Mouse (Mus musculus): ENCODE measurements around the gene Selenoh. TPM values are rescaled to one million over a fixed set of nuclear protein-coding genes. Genes with fewer than 3 reads are reported as not detected.

Selenoh gene
- total and polyA plus RNA-seq, 3 experiments, result 51.5 to 384 (median 160) TPM

DNA sequence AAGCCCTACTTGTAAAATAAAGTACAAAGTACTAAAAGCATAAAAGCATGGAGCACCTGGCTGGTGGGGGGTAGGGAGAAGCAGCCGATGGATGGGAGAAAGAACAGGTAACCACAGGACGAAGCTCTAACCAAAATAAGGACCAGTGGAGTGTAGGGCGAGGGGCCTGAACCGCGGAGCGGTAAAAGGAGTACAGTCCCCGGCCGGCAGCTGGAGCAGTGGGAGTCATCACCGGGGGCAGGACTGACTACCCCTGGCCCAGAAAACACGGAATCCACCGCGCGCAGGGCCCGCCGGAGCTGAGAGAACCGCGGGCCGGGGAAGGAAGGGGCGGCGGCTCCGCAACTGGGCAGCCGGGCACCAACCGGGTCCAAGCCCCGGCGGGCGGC lies 43.8 kb upstream of the Selenoh start:
- DNase-seq (ENCODE audit: low spot score), result no peak

DNA sequence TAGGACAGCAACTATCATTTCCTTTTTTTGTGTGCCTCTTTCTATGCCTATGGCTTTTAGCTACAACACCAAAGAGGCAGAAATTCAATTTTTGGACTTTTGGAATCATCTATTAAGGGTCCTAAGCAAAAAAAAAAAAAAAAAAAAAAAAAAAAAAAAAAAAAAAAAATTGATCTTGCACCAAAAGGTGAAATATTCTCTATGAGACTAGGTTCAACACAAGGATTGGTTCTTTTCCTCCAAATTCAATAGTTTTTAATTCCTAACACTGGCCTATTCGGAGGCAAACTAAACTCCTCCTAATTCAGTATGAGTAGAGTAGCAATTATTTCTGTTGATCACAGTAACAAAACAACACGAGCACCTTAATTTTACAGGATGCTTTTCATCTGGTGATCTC lies 41.3 kb upstream of the Selenoh start:
- Histone ChIP-seq H3K27me3 (ENCODE audit: insufficient read depth, low read length) (no peaks in the 10 kb centered on the region), H3K36me3 (replicated peaks) (peaks cover 51% of the 10 kb centered on the region), H3K9me3 (replicated peaks) (no peaks in the 10 kb centered on the region), H3K4me1 (ENCODE audit: insufficient read depth, low read depth, low read length) (peaks cover 29% of the 10 kb centered on the region), H3K4me3 (ENCODE audit: low read depth, low read length) (no peak overlapping the region)
- no peak for DNase-seq (ENCODE audit: low spot score)
- ATAC-seq (ENCODE audit: extremely low read depth, insufficient number of reproducible peaks, low FRiP score, poor library complexity, severe bottlenecking), result no peak
- no peak for TF ChIP-seq CTCF (IDR thresholded peaks at IDR 0.05; ENCODE audit: low read depth, low read length)
- TF ChIP-seq TAL1 (conservative IDR thresholded peaks at IDR 0.05; ENCODE audit: low read depth, low read length), result no peak
- no peak for TF ChIP-seq POLR2AphosphoS5 (IDR thresholded peaks at IDR 0.05; ENCODE audit: insufficient replicate concordance, low read depth, low read length)
- no peak for TF ChIP-seq GATA2 (IDR thresholded peaks at IDR 0.05; ENCODE audit: borderline replicate concordance, low read depth, low read length)
- no peak for TF ChIP-seq GATA1 (IDR thresholded peaks at IDR 0.05; ENCODE audit: borderline replicate concordance, low read length)

More for the DNA sequence above, 43.8 kb upstream of the Selenoh start:
- no peaks in the 10 kb centered on the region for H3K9me3 ChIP-seq (replicated peaks)
- peak overlapping the region; percentile 90 for H3K4me3 ChIP-seq (ENCODE audit: low read depth, low read length)
- peaks cover 26% of the 10 kb centered on the region for H3K36me3 ChIP-seq (replicated peaks)
- no peak for ATAC-seq (ENCODE audit: extremely low read depth, insufficient number of reproducible peaks, low FRiP score, poor library complexity, severe bottlenecking)
- TF ChIP-seq GATA1 (IDR thresholded peaks at IDR 0.05; ENCODE audit: borderline replicate concordance, low read length) (no peak), POLR2AphosphoS5 (IDR thresholded peaks at IDR 0.05; ENCODE audit: insufficient replicate concordance, low read depth, low read length) (no peak), CTCF (IDR thresholded peaks at IDR 0.05; ENCODE audit: low read depth, low read length) (no peak), GATA2 (IDR thresholded peaks at IDR 0.05; ENCODE audit: borderline replicate concordance, low read depth, low read length) (no peak), TAL1 (conservative IDR thresholded peaks at IDR 0.05; ENCODE audit: low read depth, low read length) (no peak)
- H3K27me3 ChIP-seq (ENCODE audit: insufficient read depth, low read length), result no peaks in the 10 kb centered on the region
- H3K4me1 ChIP-seq (ENCODE audit: insufficient read depth, low read depth, low read length), result peaks cover 36% of the 10 kb centered on the region

DNA sequence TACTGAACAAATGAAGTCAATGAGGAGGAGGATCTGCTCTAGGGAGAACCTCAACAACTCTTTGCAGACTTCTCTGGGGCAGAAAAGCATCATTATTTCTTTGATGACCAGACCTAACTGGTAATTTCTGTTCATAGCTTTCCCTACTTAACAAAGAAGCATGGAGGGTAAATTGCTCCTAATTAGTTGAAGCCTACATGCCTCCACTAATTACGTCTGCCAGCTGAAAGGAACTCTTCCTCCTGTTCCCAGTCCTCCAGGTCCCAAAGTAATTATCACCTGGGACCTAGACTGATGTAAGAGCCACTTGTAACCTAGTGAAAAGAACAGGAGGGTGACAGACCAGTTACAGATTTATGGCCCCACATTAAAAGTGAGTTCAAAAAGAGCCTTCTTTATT lies 37.0 kb upstream of the Selenoh start:
- TF ChIP-seq GATA1 (IDR thresholded peaks at IDR 0.05; ENCODE audit: borderline replicate concordance, low read length) (no peak), GATA2 (IDR thresholded peaks at IDR 0.05; ENCODE audit: borderline replicate concordance, low read depth, low read length) (no peak), TAL1 (conservative IDR thresholded peaks at IDR 0.05; ENCODE audit: low read depth, low read length) (no peak), CTCF (IDR thresholded peaks at IDR 0.05; ENCODE audit: low read depth, low read length) (no peak), POLR2AphosphoS5 (IDR thresholded peaks at IDR 0.05; ENCODE audit: insufficient replicate concordance, low read depth, low read length) (no peak)
- Histone ChIP-seq H3K27me3 (ENCODE audit: insufficient read depth, low read length) (no peaks in the 10 kb centered on the region), H3K36me3 (replicated peaks) (peaks cover 85% of the 10 kb centered on the region), H3K9me3 (replicated peaks) (no peaks in the 10 kb centered on the region), H3K4me1 (ENCODE audit: insufficient read depth, low read depth, low read length) (peaks cover 23% of the 10 kb centered on the region), H3K4me3 (ENCODE audit: low read depth, low read length) (no peak overlapping the region)
- ATAC-seq (ENCODE audit: extremely low read depth, insufficient number of reproducible peaks, low FRiP score, poor library complexity, severe bottlenecking) (no peak), DNase-seq (ENCODE audit: low spot score) (no peak)

DNA sequence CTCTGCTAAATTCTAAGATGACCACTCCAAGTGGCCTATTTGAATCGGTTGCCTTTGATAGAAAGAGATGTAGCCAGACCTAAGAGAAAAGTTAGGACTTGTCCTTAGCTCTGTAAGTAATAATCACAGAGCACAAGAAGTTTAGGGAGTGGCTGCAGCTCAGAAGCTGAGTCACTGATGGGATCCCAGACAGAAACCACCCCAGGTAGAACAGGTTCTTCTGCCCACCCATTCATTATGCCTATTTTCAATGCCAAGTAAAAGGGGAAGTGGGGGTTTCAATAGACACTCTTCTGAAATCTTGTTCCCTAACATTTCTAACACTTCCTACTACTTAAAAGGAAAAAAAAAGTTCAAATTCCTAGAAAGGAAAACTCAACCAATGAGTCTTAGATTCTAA lies 34.7 kb upstream of the Selenoh start:
- no peaks in the 10 kb centered on the region for H3K9me3 ChIP-seq (replicated peaks)
- H3K36me3 ChIP-seq (replicated peaks), result peaks cover 89% of the 10 kb centered on the region
- H3K4me3 ChIP-seq (ENCODE audit: low read depth, low read length), result no peak overlapping the region
- no peaks in the 10 kb centered on the region for H3K27me3 ChIP-seq (ENCODE audit: insufficient read depth, low read length)
- ATAC-seq (ENCODE audit: extremely low read depth, insufficient number of reproducible peaks, low FRiP score, poor library complexity, severe bottlenecking) (no peak), DNase-seq (ENCODE audit: low spot score) (no peak)
- TF ChIP-seq POLR2AphosphoS5 (IDR thresholded peaks at IDR 0.05; ENCODE audit: insufficient replicate concordance, low read depth, low read length), result no peak
- H3K4me1 ChIP-seq (ENCODE audit: insufficient read depth, low read depth, low read length), result peaks cover 19% of the 10 kb centered on the region

DNA sequence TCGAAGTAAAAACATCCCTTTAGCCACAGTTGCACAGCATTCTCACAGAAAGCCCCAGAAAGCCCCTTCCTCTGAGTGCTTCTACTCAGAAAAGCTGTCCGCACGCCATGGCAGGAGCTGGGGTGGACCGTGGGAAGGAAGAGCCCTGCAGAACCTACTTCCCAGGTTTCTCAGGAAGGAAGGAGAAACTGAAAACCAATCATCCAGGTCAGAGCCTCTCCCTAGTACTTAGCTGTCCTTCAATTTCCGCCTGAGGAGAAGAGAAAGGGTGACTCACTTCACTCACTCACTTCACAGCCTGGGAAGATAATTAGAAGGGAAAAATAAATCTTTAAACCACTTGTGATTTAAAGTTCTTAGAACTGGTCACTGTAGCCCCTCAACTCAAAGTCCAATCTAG lies 33.8 kb upstream of the Selenoh start:
- Histone ChIP-seq H3K27me3 (ENCODE audit: insufficient read depth, low read length) (no peaks in the 10 kb centered on the region), H3K36me3 (replicated peaks) (peaks cover 87% of the 10 kb centered on the region), H3K4me1 (ENCODE audit: insufficient read depth, low read depth, low read length) (peaks cover 16% of the 10 kb centered on the region), H3K4me3 (ENCODE audit: low read depth, low read length) (no peak overlapping the region), H3K9me3 (replicated peaks) (no peaks in the 10 kb centered on the region)
- ATAC-seq (ENCODE audit: extremely low read depth, insufficient number of reproducible peaks, low FRiP score, poor library complexity, severe bottlenecking), result no peak
- TF ChIP-seq GATA1 (IDR thresholded peaks at IDR 0.05; ENCODE audit: borderline replicate concordance, low read length) (no peak), POLR2AphosphoS5 (IDR thresholded peaks at IDR 0.05; ENCODE audit: insufficient replicate concordance, low read depth, low read length) (no peak), GATA2 (IDR thresholded peaks at IDR 0.05; ENCODE audit: borderline replicate concordance, low read depth, low read length) (no peak), TAL1 (conservative IDR thresholded peaks at IDR 0.05; ENCODE audit: low read depth, low read length) (no peak), CTCF (IDR thresholded peaks at IDR 0.05; ENCODE audit: low read depth, low read length) (no peak)
- DNase-seq (ENCODE audit: low spot score), result no peak

DNA sequence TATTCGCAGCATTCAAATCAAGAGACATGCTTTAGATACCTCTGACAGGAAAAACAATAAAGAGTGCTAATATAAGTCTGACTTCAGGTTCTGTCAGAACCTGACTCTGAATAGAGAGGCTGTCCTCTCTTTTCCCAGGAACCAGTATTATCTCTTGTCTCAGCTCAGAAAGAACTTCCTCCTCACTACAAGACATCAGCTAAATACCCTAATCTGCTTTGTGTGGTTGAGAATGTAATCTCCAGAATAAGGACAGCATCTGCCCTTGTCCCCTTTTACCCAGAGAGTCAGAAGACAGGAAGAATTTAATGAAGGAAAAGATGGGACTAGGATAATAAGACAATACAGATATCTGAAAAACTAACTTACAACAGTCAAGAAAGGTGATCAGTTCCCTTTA lies 32.9 kb upstream of the Selenoh start:
- ATAC-seq (ENCODE audit: extremely low read depth, insufficient number of reproducible peaks, low FRiP score, poor library complexity, severe bottlenecking) (peak; percentile 62), DNase-seq (ENCODE audit: low spot score) (no peak)
- H3K9me3 ChIP-seq (replicated peaks), result no peaks in the 10 kb centered on the region
- H3K27me3 ChIP-seq (ENCODE audit: insufficient read depth, low read length), result no peaks in the 10 kb centered on the region
- TF ChIP-seq GATA1 (IDR thresholded peaks at IDR 0.05; ENCODE audit: borderline replicate concordance, low read length) (no peak), GATA2 (IDR thresholded peaks at IDR 0.05; ENCODE audit: borderline replicate concordance, low read depth, low read length) (no peak), CTCF (IDR thresholded peaks at IDR 0.05; ENCODE audit: low read depth, low read length) (no peak), POLR2AphosphoS5 (IDR thresholded peaks at IDR 0.05; ENCODE audit: insufficient replicate concordance, low read depth, low read length) (no peak), TAL1 (conservative IDR thresholded peaks at IDR 0.05; ENCODE audit: low read depth, low read length) (no peak)
- peaks cover 16% of the 10 kb centered on the region for H3K4me1 ChIP-seq (ENCODE audit: insufficient read depth, low read depth, low read length)
- peaks cover 86% of the 10 kb centered on the region for H3K36me3 ChIP-seq (replicated peaks)
- no peak overlapping the region for H3K4me3 ChIP-seq (ENCODE audit: low read depth, low read length)

Data from G1E (cell line).